Mouse (Mus musculus) limb, embryonic 12.5 days (tissue): ENCODE data around the gene Fstl1. TPM values are rescaled to one million over a fixed set of nuclear protein-coding genes. Genes with fewer than 3 reads are reported as not detected.

ENCODE experiments used
- ATAC-seq: fragments of 200-750 bp; cut with Nextera tagmentation; 2 replicates; pipeline ENCODE4 v1.8.0; 2017; ENCODE audit warnings: low read depth, moderate TSS enrichment; ENCODE audit not compliant: insufficient number of reproducible peaks, insufficient read depth, low FRiP score, low TSS enrichment
- H3K27ac ChIP-seq: fragments of 300-500 bp; sonication (generic); 2 replicates; pipeline ENCODE4 v1.5.1; 2016; ENCODE audit warnings: mild to moderate bottlenecking, moderate library complexity
- H3K27me3 ChIP-seq: fragments of 300-500 bp; sonication (generic); 2 replicates; pipeline ENCODE4 v1.6.1; 2016; ENCODE audit warnings: mild to moderate bottlenecking, moderate library complexity
- H3K36me3 ChIP-seq: fragments of 300-500 bp; sonication (generic); 2 replicates; pipeline ENCODE4 v1.6.1; 2016; ENCODE audit warnings: mild to moderate bottlenecking, moderate library complexity
- H3K4me1 ChIP-seq: fragments of 300-500 bp; sonication (generic); replicated peaks from 2 replicates; pipeline ENCODE4 v1.6.1; 2016
- H3K4me2 ChIP-seq: fragments of 300-500 bp; sonication (generic); 2 replicates; pipeline ENCODE4 v1.6.1; 2016; ENCODE audit warnings: mild to moderate bottlenecking, moderate library complexity
- H3K4me3 ChIP-seq: fragments of 300-500 bp; sonication (generic); replicated peaks from 2 replicates; pipeline ENCODE4 v1.5.1; 2016; ENCODE audit warnings: mild to moderate bottlenecking
- H3K9ac ChIP-seq: fragments of 300-500 bp; sonication (generic); replicated peaks from 2 replicates; pipeline ENCODE4 v1.6.1; 2016; ENCODE audit warnings: mild to moderate bottlenecking, moderate library complexity
- H3K9me3 ChIP-seq: fragments of 300-500 bp; sonication (generic); 2 replicates; pipeline ENCODE4 v1.6.1; 2016; ENCODE audit warnings: mild to moderate bottlenecking, moderate library complexity
- WGBS: fragments of 180-500 bp; shearing (Covaris S2); methylation state at CpG from one replicate; pipeline ENCODE4 v1.1.7; 2016; 5-methylcytosine and 5-hydroxymethylcytosine counted together
- polyA plus RNA-seq: library from polyadenylated mRNA; unstranded; fragments of >200 nt; fragmentation: Nextera tagmentation; extraction: Ambion mirVana; gene quantifications from 2 replicates; pipeline ENCODE4 v1.2.1, GENCODE M21; 2016

The Fstl1 gene
- polyA plus RNA-seq, 1 experiment from 2014 or later, result 385 TPM

GRCm38 (mm10) chr16:37754483-37754882 is 22.2 kb upstream of the Fstl1 start:
- H3K36me3 ChIP-seq, result no peaks in the 10 kb centered on the region
- H3K9me3 ChIP-seq, result no peaks in the 10 kb centered on the region
- H3K4me1 ChIP-seq, result peaks cover 8% of the 10 kb centered on the region; the same call in 1 of the 2 replicates
- no peak overlapping the region for H3K27ac ChIP-seq
- ATAC-seq, result no peak
- no peak overlapping the region for H3K4me3 ChIP-seq
- H3K9ac ChIP-seq, result no peak overlapping the region
- 60% methylated on average over 4 of the region's 4 CpGs for WGBS
- H3K27me3 ChIP-seq, result no peaks in the 10 kb centered on the region
- no peak overlapping the region for H3K4me2 ChIP-seq

GRCm38 (mm10) chr16:37757223-37757622 is 19.4 kb upstream of the Fstl1 start:
- H3K27ac ChIP-seq, result no peak overlapping the region
- H3K4me3 ChIP-seq, result no peak overlapping the region
- 0 out of 2 replicates have a peak, but pooled peaks cover 2% of the 10 kb centered on the region for H3K27me3 ChIP-seq
- no peak overlapping the region for H3K4me2 ChIP-seq
- no peak for ATAC-seq
- no peaks in the 10 kb centered on the region for H3K9me3 ChIP-seq
- peaks cover 11% of the 10 kb centered on the region for H3K4me1 ChIP-seq
- H3K9ac ChIP-seq, result no peak overlapping the region
- 94% methylated on average over 2 of the region's 2 CpGs for WGBS
- H3K36me3 ChIP-seq, result no peaks in the 10 kb centered on the region

- Histone ChIP-seq H3K36me3 (no peaks in the 10 kb centered on the region), H3K9ac (no peak overlapping the region), H3K27ac (no peak overlapping the region), H3K4me3 (no peak overlapping the region), H3K27me3 (0 out of 2 replicates have a peak, but pooled peaks cover 2% of the 10 kb centered on the region), H3K4me1 (peaks cover 8% of the 10 kb centered on the region), H3K4me2 (no peak overlapping the region), H3K9me3 (no peaks in the 10 kb centered on the region)
- 50% methylated on average over 5 of the region's 5 CpGs for WGBS
- no peak for ATAC-seq
Measured at GRCm38 (mm10) chr16:37763797-37764196, 12.9 kb upstream of the Fstl1 start.

- Histone ChIP-seq H3K27me3 (no peaks in the 10 kb centered on the region), H3K36me3 (peaks cover 12% of the 10 kb centered on the region), H3K9ac (peak overlapping the region; percentile 92), H3K4me1 (peaks cover 31% of the 10 kb centered on the region), H3K9me3 (no peaks in the 10 kb centered on the region), H3K27ac (peak overlapping the region; percentile 96), H3K4me2 (peak overlapping the region; percentile 62), H3K4me3 (peak overlapping the region; percentile 73)
- WGBS, result 26% methylated on average over 14 of the region's 14 CpGs
- peak; percentile 12; the same call in 1 of the 2 replicates for ATAC-seq
Measured at GRCm38 (mm10) chr16:37776166-37776859, 360 bp upstream of the Fstl1 start.

- ATAC-seq, result peak; percentile 65
- H3K4me2 ChIP-seq, result peak overlapping the region; percentile 62
- peaks cover 24% of the 10 kb centered on the region for H3K36me3 ChIP-seq
- H3K4me3 ChIP-seq, result peak overlapping the region; percentile 73
- 9% methylated on average over 4 of the region's 4 CpGs for WGBS
- H3K27me3 ChIP-seq, result no peaks in the 10 kb centered on the region
- peaks cover 33% of the 10 kb centered on the region for H3K4me1 ChIP-seq
- peak overlapping the region; percentile 92 for H3K9ac ChIP-seq
- no peaks in the 10 kb centered on the region for H3K9me3 ChIP-seq
- peak overlapping the region; percentile 96 for H3K27ac ChIP-seq
Measured at GRCm38 (mm10) chr16:37777796-37778475, 1.3 kb downstream of the Fstl1 start.

- Histone ChIP-seq H3K4me1 (peaks cover 33% of the 10 kb centered on the region), H3K9me3 (no peaks in the 10 kb centered on the region), H3K27me3 (no peaks in the 10 kb centered on the region), H3K4me2 (peak overlapping the region; percentile 62), H3K4me3 (peak overlapping the region; percentile 73), H3K27ac (peak overlapping the region; percentile 96), H3K36me3 (peaks cover 30% of the 10 kb centered on the region), H3K9ac (peak overlapping the region; percentile 42)
- 0 out of 2 replicates have a peak, but pooled peaks have one; percentile 8 for ATAC-seq
- 13% methylated on average over 5 of the region's 5 CpGs for WGBS
Measured at GRCm38 (mm10) chr16:37778529-37778928, 1.9 kb downstream of the Fstl1 start.

- Histone ChIP-seq H3K9me3 (no peaks in the 10 kb centered on the region), H3K27me3 (no peaks in the 10 kb centered on the region), H3K36me3 (peaks cover 42% of the 10 kb centered on the region), H3K4me3 (peak overlapping the region; percentile 73), H3K27ac (peak overlapping the region; percentile 56), H3K4me2 (peak overlapping the region; percentile 62), H3K9ac (no peak overlapping the region), H3K4me1 (peaks cover 34% of the 10 kb centered on the region)
- WGBS, result 72% methylated on average over 7 of the region's 7 CpGs
- no peak for ATAC-seq
Measured at GRCm38 (mm10) chr16:37779651-37780280, 3.1 kb downstream of the Fstl1 start.

GRCm38 (mm10) chr16:37780386-37780785 is 3.7 kb downstream of the Fstl1 start:
- H3K4me2 ChIP-seq, result peak overlapping the region; percentile 62
- H3K27ac ChIP-seq, result 0 out of 2 replicates have a peak overlapping the region, but pooled peaks have one; percentile 5
- WGBS, result 71% methylated on average over 1 of the region's 1 CpGs
- H3K36me3 ChIP-seq, result peaks cover 49% of the 10 kb centered on the region
- peaks cover 41% of the 10 kb centered on the region for H3K4me1 ChIP-seq
- ATAC-seq, result no peak
- H3K27me3 ChIP-seq, result no peaks in the 10 kb centered on the region
- no peaks in the 10 kb centered on the region for H3K9me3 ChIP-seq
- H3K9ac ChIP-seq, result no peak overlapping the region
- 0 out of 2 replicates have a peak overlapping the region, but pooled peaks have one; percentile 8 for H3K4me3 ChIP-seq

GRCm38 (mm10) chr16:37780911-37781310 is 4.2 kb downstream of the Fstl1 start:
- H3K9ac ChIP-seq, result no peak overlapping the region

GRCm38 (mm10) chr16:37784526-37784925 is 7.9 kb downstream of the Fstl1 start:
- H3K4me2 ChIP-seq, result no peak overlapping the region
- peaks cover 68% of the 10 kb centered on the region for H3K4me1 ChIP-seq
- H3K9ac ChIP-seq, result no peak overlapping the region
- 70% methylated on average over 3 of the region's 3 CpGs for WGBS
- no peak for ATAC-seq
- no peak overlapping the region for H3K4me3 ChIP-seq
- H3K27ac ChIP-seq, result no peak overlapping the region
- no peaks in the 10 kb centered on the region for H3K9me3 ChIP-seq
- H3K27me3 ChIP-seq, result no peaks in the 10 kb centered on the region
- peaks cover 72% of the 10 kb centered on the region for H3K36me3 ChIP-seq

More at GRCm38 (mm10) chr16:37780911-37781310, 4.2 kb downstream of the Fstl1 start:
- no peaks in the 10 kb centered on the region for H3K9me3 ChIP-seq
- 80% methylated on average over 3 of the region's 3 CpGs for WGBS
- H3K27me3 ChIP-seq, result no peaks in the 10 kb centered on the region
- no peak for ATAC-seq
- H3K4me3 ChIP-seq, result no peak overlapping the region
- peaks cover 46% of the 10 kb centered on the region for H3K4me1 ChIP-seq
- 0 out of 2 replicates have a peak overlapping the region, but pooled peaks have one; percentile 5 for H3K27ac ChIP-seq
- H3K36me3 ChIP-seq, result peaks cover 54% of the 10 kb centered on the region
- H3K4me2 ChIP-seq, result 0 out of 2 replicates have a peak overlapping the region, but pooled peaks have one; percentile 4
